Mouse (Mus musculus) heart, postnatal 0 days (tissue): ENCODE measurements around the gene Olfr857.
"Not testable (repeated sequence)": the region's sequence is repeated elsewhere in the genome, so short reads cannot be mapped to it uniquely, and the experiment has no call there.

Experiments
- CTCF ChIP-seq: IDR thresholded peaks from 2 replicates; pipeline ENCODE4 v1.5.1; 2016; ENCODE audit warnings: antibody characterized with exemption, control low read depth, low read depth
- EP300 ChIP-seq: IDR thresholded peaks from 2 replicates; pipeline ENCODE4 v1.6.1; 2016; ENCODE audit warnings: antibody characterized with exemption, low read depth

- TF ChIP-seq EP300, CTCF: not testable (repeated sequence)
Observed at GRCm38 (mm10) chr9:19694898-19695379, 14.3 kb upstream of the Olfr857 start.
